Mouse (Mus musculus): Measurements from ENCODE around the gene Tmem202. TPM values are rescaled to one million over a fixed set of nuclear protein-coding genes. Genes with fewer than 3 reads are reported as not detected.

Tmem202 gene
- 0.46 and 0.74 TPM in 2 replicates for polyA plus RNA-seq (2014; fragmentation: Nextera tagmentation; extraction: Ambion mirVana)

DNA sequence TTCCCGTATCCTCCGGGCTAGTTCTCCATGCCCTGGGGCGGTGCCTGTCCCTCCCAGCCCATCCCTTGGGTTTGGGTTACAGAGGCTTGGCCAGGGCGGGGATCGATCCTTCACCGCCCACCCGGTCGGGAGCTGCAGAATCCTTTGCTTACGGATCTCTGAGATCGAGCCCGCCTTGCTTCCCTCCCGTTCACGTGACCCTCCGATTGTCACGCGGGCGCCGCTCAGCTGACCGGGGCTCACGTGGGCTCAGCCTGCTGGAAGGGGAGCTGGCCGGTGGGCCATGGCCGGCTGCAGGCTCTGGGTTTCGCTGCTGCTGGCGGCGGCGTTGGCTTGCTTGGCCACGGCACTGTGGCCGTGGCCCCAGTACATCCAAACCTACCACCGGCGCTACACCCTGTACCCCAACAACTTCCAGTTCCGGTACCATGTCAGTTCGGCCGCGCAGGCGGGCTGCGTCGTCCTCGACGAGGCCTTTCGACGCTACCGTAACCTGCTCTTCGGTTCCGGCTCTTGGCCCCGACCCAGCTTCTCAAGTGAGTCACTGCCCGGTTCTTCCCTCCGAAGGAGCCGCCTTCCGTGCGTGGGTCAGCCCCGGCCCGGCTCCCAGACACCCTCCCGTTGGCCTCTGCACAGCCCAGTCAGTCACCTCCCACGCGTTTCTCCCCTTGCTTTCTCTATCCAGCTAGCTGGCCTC lies at the start of gene Tmem202, which contains the start of gene Hexa:
TSS of gene Tmem202 (minus strand) at position 407 of the 697 bp plus-strand sequence.
TSS of gene Hexa (plus strand) at position 100 of the 697 bp plus-strand sequence.
- WGBS = 3% methylated on average over 55 of the region's 55 CpGs
- Histone ChIP-seq H3K9me3 (ENCODE audit: control insufficient read depth, low read length) (no peaks in the 10 kb centered on the region), H3K27me3 (ENCODE audit: control insufficient read depth, insufficient read depth, low read length) (no peaks in the 10 kb centered on the region), H3K4me1 (ENCODE audit: control insufficient read depth, insufficient read depth, low read length) (peaks cover 17% of the 10 kb centered on the region), H3K9ac (replicated peaks; ENCODE audit: low read length) (peak within 1 kb of the TSS; percentile 74), H3K4me2 (ENCODE audit: low read length) (peak within 1 kb of the TSS; percentile 90), H3K4me3 (replicated peaks; ENCODE audit: low read depth, low read length) (peak within 1 kb of the TSS; percentile 65), H3K27ac (replicated peaks; ENCODE audit: low read depth, low read length) (0 out of 2 replicates have a peak within 1 kb of the TSS, but pooled peaks have one; percentile 6), H3K36me3 (ENCODE audit: control insufficient read depth, insufficient read depth, low read length) (no peaks in the 10 kb centered on the region)
- DNase-seq = peak; percentile 94
- ATAC-seq (ENCODE audit: low FRiP score, low TSS enrichment) = peak; percentile 88

DNA sequence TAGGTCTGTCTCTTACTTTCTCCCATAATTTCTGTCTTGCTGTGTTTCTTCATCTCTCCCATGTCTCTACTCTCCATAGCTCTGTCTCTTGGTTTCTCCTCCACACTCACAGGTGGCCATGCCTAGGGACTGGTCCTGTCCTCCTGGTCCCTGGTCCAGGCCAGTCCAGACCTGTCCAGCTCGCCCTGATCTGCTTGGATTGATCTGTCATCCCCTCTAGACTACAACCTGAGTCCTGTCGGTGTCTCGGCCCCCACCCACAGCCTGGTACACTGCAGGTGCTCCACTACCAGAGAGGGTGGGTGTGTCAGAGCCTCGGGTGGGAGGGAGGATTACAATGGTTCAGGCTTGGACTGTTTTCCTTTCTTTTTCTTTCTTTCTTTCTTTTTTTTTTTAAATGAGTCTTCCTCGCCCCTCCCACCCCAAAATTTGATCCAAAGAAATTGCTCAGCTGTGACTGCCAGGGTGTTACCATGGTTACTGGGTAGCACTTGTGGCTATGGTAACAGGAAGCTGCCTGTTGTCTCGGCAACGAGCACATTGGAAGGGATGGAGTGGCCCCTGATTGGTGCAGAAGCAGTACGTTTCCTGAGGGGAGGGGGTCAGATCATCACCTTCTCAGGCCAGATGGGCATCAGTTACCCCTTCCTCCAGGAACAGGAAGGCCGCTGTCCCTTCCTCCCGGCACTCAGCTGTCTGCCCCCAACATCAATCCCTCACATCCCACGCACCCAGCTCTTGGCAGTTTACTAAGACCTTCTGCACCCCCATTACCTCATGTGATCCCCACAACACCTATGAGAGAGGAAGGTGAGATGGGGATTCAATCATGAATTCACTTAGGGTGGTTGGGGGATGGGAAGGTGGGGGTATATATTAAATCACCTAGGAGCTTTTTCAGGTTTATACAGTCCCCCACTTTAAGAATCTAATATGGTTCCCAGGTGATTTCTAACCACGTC lies 49.3 kb upstream of the Tmem202 start:
- H3K9ac ChIP-seq (replicated peaks; ENCODE audit: low read length) = peak overlapping the region; percentile 36
- no peaks in the 10 kb centered on the region for H3K9me3 ChIP-seq (ENCODE audit: control insufficient read depth, low read length)
- peaks cover 25% of the 10 kb centered on the region for H3K4me1 ChIP-seq (ENCODE audit: control insufficient read depth, insufficient read depth, low read length)
- H3K27me3 ChIP-seq (ENCODE audit: control insufficient read depth, insufficient read depth, low read length) = no peaks in the 10 kb centered on the region
- H3K36me3 ChIP-seq (ENCODE audit: control insufficient read depth, insufficient read depth, low read length) = no peaks in the 10 kb centered on the region
- peak; percentile 92 for DNase-seq
- peak overlapping the region; percentile 86 for H3K27ac ChIP-seq (replicated peaks; ENCODE audit: low read depth, low read length)
- peak; percentile 89 for ATAC-seq (ENCODE audit: low FRiP score, low TSS enrichment)
- peak overlapping the region; percentile 25 for H3K4me3 ChIP-seq (replicated peaks; ENCODE audit: low read depth, low read length)
- WGBS = 13% methylated on average over 12 of the region's 12 CpGs
- H3K4me2 ChIP-seq (ENCODE audit: low read length) = peak overlapping the region; percentile 57

DNA sequence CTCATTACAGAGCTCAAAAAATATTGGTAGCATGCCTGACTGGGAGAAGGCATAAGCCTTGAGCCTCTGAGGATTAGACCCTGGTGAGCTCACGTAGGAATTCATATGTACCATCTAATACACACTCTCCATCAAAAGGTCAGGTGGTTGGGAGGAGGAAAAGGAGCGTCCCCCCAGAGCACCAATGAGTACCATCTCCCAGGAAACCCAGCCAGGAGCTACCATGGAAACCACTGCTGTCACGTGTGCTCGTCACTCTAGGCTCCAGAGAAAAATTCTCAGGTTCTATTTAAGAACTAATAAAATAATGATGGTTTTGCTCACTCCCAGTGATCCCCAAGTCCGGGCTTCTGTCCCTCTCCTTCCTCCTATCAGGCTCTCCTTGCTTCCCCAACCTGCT lies 48.6 kb upstream of the Tmem202 start:
- ATAC-seq (ENCODE audit: low FRiP score, low TSS enrichment) (peak; percentile 59; the same call in 1 of the 2 replicates), DNase-seq (peak; percentile 73)
- Histone ChIP-seq H3K9me3 (ENCODE audit: control insufficient read depth, low read length) (no peaks in the 10 kb centered on the region), H3K4me2 (ENCODE audit: low read length) (peak overlapping the region; percentile 57), H3K27ac (replicated peaks; ENCODE audit: low read depth, low read length) (peak overlapping the region; percentile 86), H3K27me3 (ENCODE audit: control insufficient read depth, insufficient read depth, low read length) (no peaks in the 10 kb centered on the region), H3K9ac (replicated peaks; ENCODE audit: low read length) (no peak overlapping the region), H3K4me3 (replicated peaks; ENCODE audit: low read depth, low read length) (no peak overlapping the region), H3K36me3 (ENCODE audit: control insufficient read depth, insufficient read depth, low read length) (no peaks in the 10 kb centered on the region), H3K4me1 (ENCODE audit: control insufficient read depth, insufficient read depth, low read length) (peaks cover 25% of the 10 kb centered on the region)
- 31% methylated on average over 5 of the region's 5 CpGs for WGBS

DNA sequence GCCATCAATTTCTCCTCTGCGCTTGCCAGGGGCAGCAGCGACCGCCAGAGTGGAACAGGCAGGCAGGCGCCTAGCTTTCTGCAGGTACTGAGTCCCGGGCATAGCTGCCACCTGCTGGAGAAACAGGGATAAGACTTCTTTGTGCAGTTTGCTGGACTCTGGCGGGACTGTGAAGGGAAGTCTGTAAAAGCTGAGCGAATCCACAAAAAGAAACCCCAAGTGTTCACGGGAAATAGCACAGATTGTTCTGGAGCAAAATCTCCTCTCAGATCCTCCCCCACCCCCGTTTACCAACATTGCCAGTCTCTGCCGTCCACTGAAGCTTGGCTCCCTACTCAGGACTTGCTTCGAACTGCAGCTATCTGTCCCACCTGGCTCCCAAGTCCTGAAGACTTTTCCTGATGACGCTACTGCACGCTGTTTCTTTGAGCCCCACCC lies 45.2 kb upstream of the Tmem202 start:
- H3K27ac ChIP-seq (replicated peaks; ENCODE audit: low read depth, low read length) = no peak overlapping the region
- H3K9ac ChIP-seq (replicated peaks; ENCODE audit: low read length) = no peak overlapping the region
- peak; percentile 88 for DNase-seq
- ATAC-seq (ENCODE audit: low FRiP score, low TSS enrichment) = peak; percentile 57; the same call in 1 of the 2 replicates
- 7% methylated on average over 13 of the region's 13 CpGs for WGBS
- no peaks in the 10 kb centered on the region for H3K36me3 ChIP-seq (ENCODE audit: control insufficient read depth, insufficient read depth, low read length)
- peak overlapping the region; percentile 16; the same call in 1 of the 2 replicates for H3K4me2 ChIP-seq (ENCODE audit: low read length)
- no peaks in the 10 kb centered on the region for H3K9me3 ChIP-seq (ENCODE audit: control insufficient read depth, low read length)
- H3K4me3 ChIP-seq (replicated peaks; ENCODE audit: low read depth, low read length) = no peak overlapping the region
- peaks cover 25% of the 10 kb centered on the region for H3K4me1 ChIP-seq (ENCODE audit: control insufficient read depth, insufficient read depth, low read length)
- H3K27me3 ChIP-seq (ENCODE audit: control insufficient read depth, insufficient read depth, low read length) = no peaks in the 10 kb centered on the region

DNA sequence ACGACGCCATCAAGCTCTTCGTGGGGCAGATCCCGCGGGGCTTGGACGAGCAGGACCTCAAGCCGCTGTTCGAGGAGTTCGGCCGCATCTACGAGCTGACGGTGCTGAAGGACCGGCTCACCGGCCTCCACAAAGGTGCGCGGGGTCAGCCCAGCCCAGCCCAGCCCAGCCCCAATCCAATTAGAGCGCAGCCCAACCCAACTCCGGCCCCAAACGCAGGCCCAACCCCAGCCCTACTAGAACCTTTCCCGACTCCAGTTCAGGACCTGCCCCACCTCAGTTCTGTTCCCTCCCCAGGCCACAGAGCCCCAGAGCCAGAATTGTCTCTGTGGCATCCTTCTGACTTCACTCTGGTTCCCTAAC lies 38.8 kb upstream of the Tmem202 start:
- under 1% methylated on average over 20 of the region's 20 CpGs for WGBS
- ATAC-seq (ENCODE audit: low FRiP score, low TSS enrichment) = no peak; the same call in 1 of the 2 replicates
- peak overlapping the region; percentile 21 for H3K27ac ChIP-seq (replicated peaks; ENCODE audit: low read depth, low read length)

DNA sequence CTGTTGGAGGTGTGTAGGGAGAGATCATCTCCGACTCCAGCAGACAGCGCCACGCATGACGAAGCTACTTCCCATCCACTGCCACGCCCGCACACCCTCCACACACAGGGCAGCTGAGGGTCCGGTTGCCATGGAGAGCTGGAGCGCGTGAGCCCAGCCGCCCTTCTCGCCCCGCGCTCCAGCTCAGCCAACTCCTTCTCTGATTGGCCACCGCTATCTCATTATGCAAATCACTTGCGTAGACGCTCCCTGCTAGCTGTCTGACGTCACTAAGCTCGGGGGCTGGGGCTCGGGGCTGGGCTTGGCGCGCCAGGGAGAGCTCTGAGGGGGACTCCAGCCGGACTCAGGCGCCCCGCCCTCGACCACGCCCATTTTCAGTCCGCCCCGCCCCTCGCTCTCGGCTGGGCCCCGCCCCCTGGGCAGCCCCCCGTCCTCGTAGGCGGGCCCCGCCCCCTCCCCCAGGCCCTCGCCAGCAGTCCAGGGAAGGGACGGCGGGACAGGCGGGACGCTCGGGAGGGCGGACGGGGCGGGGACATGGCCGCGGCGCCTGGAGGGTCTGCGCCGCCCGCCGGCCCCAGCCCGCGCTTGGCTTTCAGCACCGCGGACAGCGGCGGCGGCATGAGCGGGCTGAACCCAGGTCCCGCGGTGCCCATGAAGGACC lies 38.3 kb upstream of the Tmem202 start, which contains the start of gene Celf6:
TSS of gene Celf6 (plus strand) at position 74 of the 661 bp plus-strand sequence.
- H3K27me3 ChIP-seq (ENCODE audit: control insufficient read depth, insufficient read depth, low read length) = no peaks in the 10 kb centered on the region
- 1% methylated on average over 55 of the region's 61 CpGs for WGBS
- ATAC-seq (ENCODE audit: low FRiP score, low TSS enrichment) = peak; percentile 97
- peak within 1 kb of the TSS; percentile 21 for H3K27ac ChIP-seq (replicated peaks; ENCODE audit: low read depth, low read length)
- no peaks in the 10 kb centered on the region for H3K36me3 ChIP-seq (ENCODE audit: control insufficient read depth, insufficient read depth, low read length)
- DNase-seq = peak; percentile 98
- peak within 1 kb of the TSS; percentile 57 for H3K4me3 ChIP-seq (replicated peaks; ENCODE audit: low read depth, low read length)
- H3K9me3 ChIP-seq (ENCODE audit: control insufficient read depth, low read length) = no peaks in the 10 kb centered on the region
- H3K9ac ChIP-seq (replicated peaks; ENCODE audit: low read length) = peak within 1 kb of the TSS; percentile 73
- peak within 1 kb of the TSS; percentile 56 for H3K4me2 ChIP-seq (ENCODE audit: low read length)
- peaks cover 17% of the 10 kb centered on the region for H3K4me1 ChIP-seq (ENCODE audit: control insufficient read depth, insufficient read depth, low read length)

More for the DNA sequence above, 38.8 kb upstream of the Tmem202 start:
- DNase-seq = no peak
- H3K9ac ChIP-seq (replicated peaks; ENCODE audit: low read length) = peak overlapping the region; percentile 73
- peaks cover 17% of the 10 kb centered on the region for H3K4me1 ChIP-seq (ENCODE audit: control insufficient read depth, insufficient read depth, low read length)
- H3K36me3 ChIP-seq (ENCODE audit: control insufficient read depth, insufficient read depth, low read length) = no peaks in the 10 kb centered on the region
- no peaks in the 10 kb centered on the region for H3K9me3 ChIP-seq (ENCODE audit: control insufficient read depth, low read length)
- peak overlapping the region; percentile 57 for H3K4me3 ChIP-seq (replicated peaks; ENCODE audit: low read depth, low read length)
- peak overlapping the region; percentile 56 for H3K4me2 ChIP-seq (ENCODE audit: low read length)
- no peaks in the 10 kb centered on the region for H3K27me3 ChIP-seq (ENCODE audit: control insufficient read depth, insufficient read depth, low read length)

DNA sequence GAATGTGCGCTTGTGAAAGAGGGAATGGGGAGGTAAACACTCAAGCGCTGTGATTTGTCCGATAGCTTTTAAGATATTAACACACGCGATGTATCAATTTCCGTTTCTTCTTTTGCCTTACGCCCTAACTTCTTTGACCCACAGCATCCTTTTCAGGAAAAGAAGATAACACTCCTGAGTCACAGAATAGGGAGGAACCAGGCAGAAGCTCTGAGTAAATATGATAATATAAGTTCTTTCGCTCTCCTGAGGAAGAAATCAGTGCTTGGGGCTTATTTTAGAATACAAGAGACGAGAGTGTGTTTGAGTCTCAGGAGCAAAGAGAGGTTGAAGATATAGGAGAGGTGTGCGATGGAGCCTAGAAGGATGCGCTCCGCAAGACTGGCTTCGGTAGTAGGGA lies 37.8 kb upstream of the Tmem202 start:
- H3K27ac ChIP-seq (replicated peaks; ENCODE audit: low read depth, low read length) = peak overlapping the region; percentile 21
- H3K4me3 ChIP-seq (replicated peaks; ENCODE audit: low read depth, low read length) = peak overlapping the region; percentile 57
- peaks cover 17% of the 10 kb centered on the region for H3K4me1 ChIP-seq (ENCODE audit: control insufficient read depth, insufficient read depth, low read length)
- no peaks in the 10 kb centered on the region for H3K36me3 ChIP-seq (ENCODE audit: control insufficient read depth, insufficient read depth, low read length)
- no peaks in the 10 kb centered on the region for H3K9me3 ChIP-seq (ENCODE audit: control insufficient read depth, low read length)
- peak overlapping the region; percentile 56 for H3K4me2 ChIP-seq (ENCODE audit: low read length)
- H3K9ac ChIP-seq (replicated peaks; ENCODE audit: low read length) = peak overlapping the region; percentile 41; the same call in 1 of the 2 replicates
- H3K27me3 ChIP-seq (ENCODE audit: control insufficient read depth, insufficient read depth, low read length) = no peaks in the 10 kb centered on the region
- DNase-seq (no peak), ATAC-seq (ENCODE audit: low FRiP score, low TSS enrichment) (no peak)
- whole genome bisulfite sequencing = 12% methylated on average over 13 of the region's 13 CpGs

DNA sequence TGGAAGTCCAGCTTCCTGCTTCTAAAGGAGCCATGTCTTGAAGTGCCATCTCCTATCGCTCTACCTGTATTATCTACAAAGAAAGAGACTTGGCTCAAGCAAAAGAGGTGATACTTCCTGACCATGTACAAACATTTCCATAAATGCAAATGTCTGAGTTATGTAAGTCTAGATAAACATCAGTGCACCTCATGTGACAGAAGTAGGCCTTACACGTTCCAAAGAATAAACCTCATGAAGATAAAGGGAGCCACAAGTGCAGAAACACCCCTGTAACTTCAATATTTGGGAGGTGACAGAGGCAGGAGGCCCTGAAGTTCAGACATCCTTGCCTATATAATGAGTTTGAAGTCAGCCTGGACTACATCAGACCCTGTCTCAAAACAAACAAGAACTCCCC lies 32.2 kb upstream of the Tmem202 start:
- H3K9me3 ChIP-seq (ENCODE audit: control insufficient read depth, low read length) = no peaks in the 10 kb centered on the region
- 83% methylated on average over 2 of the region's 2 CpGs for WGBS
- no peak for DNase-seq

More for the DNA sequence above, 32.2 kb upstream of the Tmem202 start:
- H3K36me3 ChIP-seq (ENCODE audit: control insufficient read depth, insufficient read depth, low read length) = no peaks in the 10 kb centered on the region
- no peak overlapping the region for H3K27ac ChIP-seq (replicated peaks; ENCODE audit: low read depth, low read length)
- no peak overlapping the region for H3K9ac ChIP-seq (replicated peaks; ENCODE audit: low read length)
- no peak overlapping the region for H3K4me2 ChIP-seq (ENCODE audit: low read length)
- no peaks in the 10 kb centered on the region for H3K27me3 ChIP-seq (ENCODE audit: control insufficient read depth, insufficient read depth, low read length)
- H3K4me1 ChIP-seq (ENCODE audit: control insufficient read depth, insufficient read depth, low read length) = no peaks in the 10 kb centered on the region; the same call in 1 of the 2 replicates
- ATAC-seq (ENCODE audit: low FRiP score, low TSS enrichment) = no peak
- H3K4me3 ChIP-seq (replicated peaks; ENCODE audit: low read depth, low read length) = no peak overlapping the region
